Mouse (Mus musculus): ENCODE results near the gene Arhgap42. TPM values are rescaled to one million over a fixed set of nuclear protein-coding genes. Genes with fewer than 3 reads are reported as not detected.

The Arhgap42 gene
- total RNA-seq, 2 experiments from 2014 or later: 20.0 to 21.9 TPM

- no peak for DNase-seq
These were observed 96.3 kb downstream of the Arhgap42 start for GRCm38 (mm10) chr9:9142561-9142960.

GRCm38 (mm10) chr9:9142144-9142543, 96.8 kb downstream of the Arhgap42 start:
- no peak for DNase-seq

GRCm38 (mm10) chr9:9128996-9129694, 109.8 kb downstream of the Arhgap42 start:
- peak; percentile 71 for DNase-seq

GRCm38 (mm10) chr9:9127041-9127755, 111.7 kb downstream of the Arhgap42 start:
- DNase-seq: peak; percentile 70

- DNase-seq: no peak
These were observed 114.7 kb downstream of the Arhgap42 start for GRCm38 (mm10) chr9:9124156-9124555.

GRCm38 (mm10) chr9:9114266-9114665, 124.6 kb downstream of the Arhgap42 start:
- DNase-seq: no peak

GRCm38 (mm10) chr9:9113847-9114246, 125.1 kb downstream of the Arhgap42 start:
- no peak for DNase-seq

GRCm38 (mm10) chr9:9112921-9113320, 126.0 kb downstream of the Arhgap42 start:
- no peak for DNase-seq

- DNase-seq: no peak
These were observed 131.2 kb downstream of the Arhgap42 start for GRCm38 (mm10) chr9:9107697-9108096.

GRCm38 (mm10) chr9:9104761-9105160, 134.1 kb downstream of the Arhgap42 start:
- DNase-seq: no peak

GRCm38 (mm10) chr9:9102158-9102514, 136.8 kb downstream of the Arhgap42 start:
- no peak for DNase-seq

- DNase-seq: no peak
These were observed 137.3 kb downstream of the Arhgap42 start for GRCm38 (mm10) chr9:9101482-9102157.

GRCm38 (mm10) chr9:9101055-9101454, 137.8 kb downstream of the Arhgap42 start:
- no peak for DNase-seq

- DNase-seq: no peak
These were observed 141.1 kb downstream of the Arhgap42 start for GRCm38 (mm10) chr9:9097835-9098234.

GRCm38 (mm10) chr9:9096761-9097160, 142.1 kb downstream of the Arhgap42 start:
- no peak for DNase-seq

- no peak for DNase-seq
These were observed 145.8 kb downstream of the Arhgap42 start for GRCm38 (mm10) chr9:9093096-9093495.

- peak; percentile 44 for DNase-seq
These were observed 155.5 kb downstream of the Arhgap42 start for GRCm38 (mm10) chr9:9083441-9083840.

- no peak for DNase-seq
These were observed 186.0 kb downstream of the Arhgap42 start for GRCm38 (mm10) chr9:9052920-9053319.

- peak; percentile 43 for DNase-seq
These were observed 187.7 kb downstream of the Arhgap42 start for GRCm38 (mm10) chr9:9051184-9051583.

- peak; percentile 11 for DNase-seq
These were observed 189.7 kb downstream of the Arhgap42 start for GRCm38 (mm10) chr9:9049202-9049601.

GRCm38 (mm10) chr9:9041009-9041408, 197.9 kb downstream of the Arhgap42 start:
- DNase-seq: no peak

GRCm38 (mm10) chr9:9037017-9037671, 201.8 kb downstream of the Arhgap42 start:
- no peak for DNase-seq

GRCm38 (mm10) chr9:9027904-9028303, 211.0 kb downstream of the Arhgap42 start:
- DNase-seq: no peak
